Mouse (Mus musculus) heart, embryonic 16.5 days (tissue): ENCODE data around the gene Palmd. TPM values are rescaled to one million over a fixed set of nuclear protein-coding genes. Genes with fewer than 3 reads are reported as not detected.

ENCODE experiments used
- ATAC-seq: fragments of 200-750 bp; cut with Nextera tagmentation; replicated peaks from 2 replicates; pipeline ENCODE4 v1.8.0; 2017; ENCODE audit warnings: moderate number of reproducible peaks; ENCODE audit not compliant: insufficient read depth, low FRiP score; ENCODE audit errors: extremely low read depth
- H3K27ac ChIP-seq: fragments of 300-500 bp; sonication (generic); 2 replicates; pipeline ENCODE4 v1.5.1; 2014; ENCODE audit warnings: mild to moderate bottlenecking, low read length, control low read depth, moderate library complexity
- H3K27me3 ChIP-seq: fragments of 300-500 bp; sonication (generic); 2 replicates; pipeline ENCODE4 v1.6.1; 2014; ENCODE audit warnings: low read length, mixed read lengths; ENCODE audit not compliant: control insufficient read depth, insufficient read depth
- H3K36me3 ChIP-seq: fragments of 300-500 bp; sonication (generic); 2 replicates; pipeline ENCODE4 v1.6.1; 2014; ENCODE audit not compliant: control insufficient read depth, insufficient read depth
- H3K4me1 ChIP-seq: fragments of 300-500 bp; sonication (generic); 2 replicates; pipeline ENCODE4 v1.6.1; 2014; ENCODE audit warnings: low read length, mixed read lengths; ENCODE audit not compliant: control insufficient read depth, insufficient read depth
- H3K4me2 ChIP-seq: fragments of 300-500 bp; sonication (generic); 2 replicates; pipeline ENCODE4 v1.6.1; 2014; ENCODE audit warnings: low read depth, mild to moderate bottlenecking, control low read depth, low read length
- H3K4me3 ChIP-seq: fragments of 300-500 bp; sonication (generic); 2 replicates; pipeline ENCODE4 v1.5.1; 2014; ENCODE audit warnings: mild to moderate bottlenecking, control low read depth, low read length
- H3K9ac ChIP-seq: fragments of 300-500 bp; sonication (generic); 2 replicates; pipeline ENCODE4 v1.6.1; 2014; ENCODE audit warnings: low read length, control low read depth
- H3K9me3 ChIP-seq: fragments of 300-500 bp; sonication (generic); replicated peaks from 2 replicates; pipeline ENCODE4 v1.6.1; 2016; ENCODE audit warnings: low read length; ENCODE audit not compliant: control insufficient read depth
- WGBS: fragments of 180-500 bp; shearing (Covaris S2); extraction: QIAGEN DNeasy Blood & Tissue Kit; methylation state at CpG from one replicate; pipeline ENCODE4 v1.1.7; 2014; 5-methylcytosine and 5-hydroxymethylcytosine counted together
- polyA plus RNA-seq: library from polyadenylated mRNA; unstranded; fragments of >200 nt; fragmentation: Nextera tagmentation; extraction: Ambion mirVana; gene quantifications from 2 replicates; pipeline ENCODE4 v1.2.1, GENCODE M21; 2015

Gene Palmd
- polyA plus RNA-seq, 1 experiment from 2014 or later: 19.8 TPM

DNA sequence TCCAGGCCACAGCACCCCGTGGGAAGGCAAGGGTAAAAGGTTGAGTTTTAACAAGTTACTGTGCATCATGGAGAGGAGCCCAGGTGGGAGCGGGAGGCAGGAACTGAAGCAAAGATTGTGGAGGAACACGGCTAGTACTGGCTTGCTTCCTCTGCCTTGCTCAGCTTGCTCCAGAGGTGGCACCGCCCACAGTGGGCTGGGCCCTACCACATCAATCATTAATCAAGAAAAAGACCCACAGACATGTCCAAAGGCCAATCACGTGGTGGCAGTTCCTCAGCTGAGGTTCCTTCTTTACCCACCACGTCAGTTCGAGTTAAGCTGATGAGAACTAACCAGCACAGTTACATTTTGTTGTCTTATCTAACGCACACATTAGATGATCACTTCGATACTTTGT is 75.9 kb downstream of the Palmd start:
- Histone ChIP-seq H3K36me3 (no peaks in the 10 kb centered on the region; the same call in 1 of the 2 replicates), H3K9ac (no peak overlapping the region), H3K4me3 (no peak overlapping the region), H3K4me2 (no peak overlapping the region), H3K4me1 (no peaks in the 10 kb centered on the region), H3K27me3 (no peaks in the 10 kb centered on the region), H3K27ac (no peak overlapping the region), H3K9me3 (no peaks in the 10 kb centered on the region)
- WGBS: 77% methylated on average over 9 of the region's 9 CpGs
- no peak for ATAC-seq

- H3K9me3 ChIP-seq: no peaks in the 10 kb centered on the region
- ATAC-seq: no peak
- no peak overlapping the region for H3K27ac ChIP-seq
Measured at GRCm38 (mm10) chr3:116892206-116892563, 76.6 kb downstream of the Palmd start.

DNA sequence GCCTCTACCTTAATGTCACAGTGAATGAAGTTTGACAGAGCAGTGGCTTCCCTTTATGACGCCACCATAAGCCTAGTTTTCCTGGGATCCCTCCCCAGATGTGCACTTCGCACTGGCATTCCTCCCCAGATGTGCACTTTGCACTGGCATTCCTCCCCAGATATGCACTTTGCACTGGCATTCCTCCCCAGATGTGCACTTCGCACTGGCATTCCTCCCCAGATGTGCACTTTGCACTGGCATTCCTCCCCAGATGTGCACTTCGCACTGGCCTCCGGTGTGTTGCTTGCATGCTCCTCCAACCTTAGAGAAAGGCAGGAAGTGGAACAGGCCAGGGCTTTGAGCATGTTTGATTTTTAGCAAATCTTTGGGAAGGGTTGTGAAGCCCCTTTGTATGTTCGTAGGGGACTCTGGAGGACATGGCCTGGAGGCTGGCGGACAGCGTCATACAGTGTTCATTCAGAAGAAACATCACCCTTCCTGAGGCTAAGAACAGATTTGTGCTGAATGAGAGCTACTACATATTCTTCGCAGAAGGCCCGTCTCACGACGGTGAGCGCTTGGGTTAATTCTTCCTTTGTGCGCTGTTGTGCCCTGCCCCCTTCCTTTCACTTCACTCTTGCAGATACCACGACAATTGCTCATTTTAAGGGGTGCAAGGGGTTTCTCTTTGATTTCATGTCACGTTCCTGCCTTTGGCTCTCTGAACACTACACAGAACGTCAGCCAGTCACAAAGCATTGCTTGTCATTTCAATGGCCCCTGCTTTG is 77.2 kb downstream of the Palmd start:
- no peak overlapping the region for H3K4me3 ChIP-seq
- no peaks in the 10 kb centered on the region for H3K9me3 ChIP-seq
- no peaks in the 10 kb centered on the region for H3K27me3 ChIP-seq
- no peak overlapping the region for H3K9ac ChIP-seq
- no peak overlapping the region for H3K4me2 ChIP-seq
- no peaks in the 10 kb centered on the region; the same call in 1 of the 2 replicates for H3K36me3 ChIP-seq
- 90% methylated on average over 17 of the region's 17 CpGs for WGBS
- H3K27ac ChIP-seq: no peak overlapping the region
- no peaks in the 10 kb centered on the region for H3K4me1 ChIP-seq
- ATAC-seq: no peak

More at GRCm38 (mm10) chr3:116892206-116892563, 76.6 kb downstream of the Palmd start:
- Histone ChIP-seq H3K4me2 (no peak overlapping the region), H3K4me1 (no peaks in the 10 kb centered on the region), H3K27me3 (no peaks in the 10 kb centered on the region), H3K4me3 (no peak overlapping the region), H3K9ac (no peak overlapping the region), H3K36me3 (no peaks in the 10 kb centered on the region; the same call in 1 of the 2 replicates)
- WGBS: 94% methylated on average over 6 of the region's 6 CpGs

DNA sequence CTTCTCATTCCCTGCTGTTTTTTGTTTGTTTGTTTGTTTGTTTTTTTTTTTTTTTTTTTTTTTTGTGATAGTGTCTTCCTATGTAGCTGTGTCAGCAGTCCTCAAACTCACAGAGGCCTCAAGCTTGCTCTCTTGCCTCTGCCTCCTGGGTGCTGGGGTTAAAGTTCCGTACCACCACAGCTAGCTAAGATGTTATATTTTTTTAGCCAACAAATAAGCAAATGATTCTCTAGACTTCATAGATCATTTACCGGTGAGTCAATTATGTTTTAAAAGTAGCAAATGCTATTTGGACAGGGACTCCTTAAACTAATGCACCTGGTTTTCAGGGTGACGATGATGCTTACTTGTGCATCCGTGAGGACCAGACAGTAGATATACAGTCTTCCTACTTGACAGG is 78.2 kb downstream of the Palmd start:
- H3K36me3 ChIP-seq: peaks cover 2% of the 10 kb centered on the region; the same call in 1 of the 2 replicates
- H3K9ac ChIP-seq: no peak overlapping the region
- no peaks in the 10 kb centered on the region for H3K27me3 ChIP-seq
- H3K4me1 ChIP-seq: no peaks in the 10 kb centered on the region
- 96% methylated on average over 4 of the region's 4 CpGs for WGBS
- no peak for ATAC-seq
- no peak overlapping the region for H3K4me3 ChIP-seq
- H3K9me3 ChIP-seq: no peaks in the 10 kb centered on the region
- H3K4me2 ChIP-seq: no peak overlapping the region
- no peak overlapping the region for H3K27ac ChIP-seq

DNA sequence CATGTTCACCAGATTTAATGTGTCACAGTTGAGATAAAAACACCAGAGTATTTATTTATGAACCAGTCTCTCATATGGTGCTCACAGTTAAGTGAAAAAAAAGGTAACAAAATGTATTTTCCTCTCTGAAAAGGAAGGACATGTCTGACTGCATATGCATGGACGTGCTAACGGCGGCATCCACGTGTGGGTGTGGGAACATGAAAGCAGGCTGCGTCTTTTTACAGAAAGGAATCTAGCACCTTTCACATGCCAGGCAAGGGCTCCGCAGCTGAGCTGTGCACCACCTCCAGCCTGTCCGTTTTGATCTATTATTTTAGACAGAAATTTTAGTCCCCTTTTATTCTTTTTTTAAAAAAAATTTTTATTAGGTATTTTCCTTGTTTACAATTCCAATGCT is 79.4 kb downstream of the Palmd start:
- H3K9ac ChIP-seq: no peak overlapping the region
- no peak overlapping the region for H3K27ac ChIP-seq
- no peaks in the 10 kb centered on the region for H3K9me3 ChIP-seq
- ATAC-seq: no peak; the same call in 1 of the 2 replicates
- peaks cover 7% of the 10 kb centered on the region; the same call in 1 of the 2 replicates for H3K36me3 ChIP-seq
- H3K4me3 ChIP-seq: no peak overlapping the region
- WGBS: 73% methylated on average over 7 of the region's 7 CpGs
- no peak overlapping the region for H3K4me2 ChIP-seq
- no peaks in the 10 kb centered on the region for H3K27me3 ChIP-seq
- H3K4me1 ChIP-seq: no peaks in the 10 kb centered on the region

DNA sequence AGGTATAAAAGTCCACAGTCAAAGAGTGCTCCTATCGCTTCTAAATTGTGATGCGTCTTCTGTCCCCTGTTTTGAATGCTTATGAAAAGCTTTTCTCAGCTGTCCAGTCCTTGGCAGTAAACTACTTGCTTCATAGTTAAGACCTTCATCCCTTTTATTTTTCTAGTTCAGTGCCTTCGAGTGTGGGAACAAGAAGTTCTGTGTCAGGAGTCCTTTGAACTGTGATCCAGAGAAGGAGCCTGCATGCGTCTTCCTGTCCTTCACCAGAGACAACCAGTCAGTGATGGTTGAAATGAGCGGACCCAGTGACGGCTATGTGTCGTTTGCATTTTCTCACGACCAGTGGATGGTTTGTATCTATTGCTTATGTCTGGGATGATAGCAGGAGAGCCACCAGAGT is 83.8 kb downstream of the Palmd start:
- Histone ChIP-seq H3K27me3 (no peaks in the 10 kb centered on the region), H3K36me3 (peaks cover 7% of the 10 kb centered on the region; the same call in 1 of the 2 replicates), H3K9ac (no peak overlapping the region), H3K9me3 (no peaks in the 10 kb centered on the region), H3K4me2 (no peak overlapping the region), H3K4me1 (peaks cover 3% of the 10 kb centered on the region), H3K27ac (no peak overlapping the region), H3K4me3 (no peak overlapping the region)
- no peak for ATAC-seq
- WGBS: 85% methylated on average over 8 of the region's 8 CpGs

DNA sequence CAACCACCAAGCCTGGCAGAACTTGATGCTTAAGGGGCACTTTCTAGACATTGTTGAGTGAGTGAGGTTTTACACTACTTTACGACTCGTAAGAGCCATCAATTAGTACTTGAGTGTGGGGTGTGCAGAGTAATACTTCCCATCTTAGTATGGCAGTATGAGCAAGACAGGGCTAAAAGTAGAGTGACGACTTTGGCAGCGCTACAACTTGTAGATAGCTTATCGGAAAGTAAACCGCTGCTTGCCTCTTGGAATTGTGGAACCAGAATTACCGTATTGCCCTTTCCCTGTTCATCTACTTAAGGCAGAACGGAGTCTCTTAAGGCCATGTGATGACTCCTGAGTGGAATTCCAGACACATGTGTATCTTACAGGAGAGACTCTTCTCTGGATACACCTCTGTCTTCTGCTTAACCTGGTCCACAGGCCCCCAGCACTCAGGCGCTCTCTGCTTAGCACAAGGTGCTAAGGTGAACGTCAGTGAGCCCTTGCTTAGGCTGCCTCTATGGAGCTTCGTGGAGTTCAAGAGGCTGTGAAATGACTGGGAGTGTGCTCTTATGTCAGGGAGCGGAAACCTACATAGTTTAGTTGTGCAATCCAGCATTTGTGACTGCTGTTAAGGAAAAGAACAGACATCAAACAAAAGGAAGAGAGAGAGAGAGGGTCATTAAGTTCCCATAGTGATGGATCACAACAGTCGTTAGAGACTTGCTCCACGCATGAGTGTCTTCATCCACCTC is 86.4 kb downstream of the Palmd start:
- WGBS: 56% methylated on average over 14 of the region's 14 CpGs
- Histone ChIP-seq H3K4me2 (no peak overlapping the region), H3K4me1 (peaks cover 3% of the 10 kb centered on the region), H3K36me3 (peaks cover 7% of the 10 kb centered on the region; the same call in 1 of the 2 replicates), H3K9me3 (no peaks in the 10 kb centered on the region), H3K27me3 (no peaks in the 10 kb centered on the region), H3K9ac (no peak overlapping the region), H3K4me3 (no peak overlapping the region), H3K27ac (no peak overlapping the region; the same call in 1 of the 2 replicates)
- no peak; the same call in 1 of the 2 replicates for ATAC-seq

GRCm38 (mm10) chr3:116870372-116870771 is 98.4 kb downstream of the Palmd start:
- Histone ChIP-seq H3K9ac (no peak overlapping the region), H3K9me3 (no peaks in the 10 kb centered on the region), H3K36me3 (peaks cover 3% of the 10 kb centered on the region; the same call in 1 of the 2 replicates), H3K27ac (no peak overlapping the region), H3K4me2 (no peak overlapping the region), H3K4me1 (no peaks in the 10 kb centered on the region), H3K27me3 (no peaks in the 10 kb centered on the region), H3K4me3 (no peak overlapping the region)
- WGBS: 62% methylated on average over 3 of the region's 3 CpGs
- no peak for ATAC-seq
